Comparison of ENCODE assay signal across 8 mouse cellular contexts in the genomic region with DNA sequence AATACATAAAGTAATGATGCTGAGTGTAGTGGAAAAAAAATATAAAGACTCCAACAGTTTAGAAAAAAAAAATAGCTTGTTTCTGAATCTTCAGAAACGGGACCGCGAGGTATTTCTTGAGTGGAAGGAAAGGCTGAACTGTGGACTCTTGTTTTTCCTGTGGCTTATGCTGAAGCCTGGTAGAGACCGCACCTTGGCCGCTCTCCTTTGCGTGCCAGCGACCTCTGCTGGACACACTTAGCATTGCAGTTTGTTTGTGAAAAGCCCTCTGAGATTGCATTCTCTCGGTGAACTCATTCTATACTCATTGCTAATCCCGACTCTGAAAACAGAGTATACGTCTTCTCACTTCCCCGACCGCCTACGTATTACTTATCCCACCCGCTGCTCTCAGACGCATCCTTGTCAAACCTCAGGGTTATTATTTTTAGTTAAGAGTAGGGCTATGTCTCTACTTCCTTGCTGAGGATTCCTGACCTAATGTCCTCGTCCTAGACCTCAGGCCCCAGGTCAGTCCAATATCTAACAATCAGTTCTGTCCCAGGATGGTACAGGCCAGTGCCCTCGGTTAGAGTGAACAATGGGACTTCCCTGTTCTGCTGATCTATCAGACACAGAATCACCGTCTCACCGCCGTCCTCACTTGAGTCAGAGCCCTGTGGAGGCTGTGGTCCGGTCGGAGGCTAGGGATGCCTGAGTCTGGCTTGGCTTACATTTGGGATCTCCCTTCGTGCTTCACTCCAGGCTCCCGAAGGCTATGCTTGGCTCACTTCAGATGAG.
DNase-seq lines count a peak whose midpoint lies in the region; ATAC-seq and TF ChIP-seq lines count a peak whose summit lies in the region.

No protein-coding gene starts in this region.

- H3K9me3 ChIP-seq in hindbrain, postnatal 0 days (ENCODE audit: low read length), result no peaks in the 10 kb centered on the region

- ATAC-seq in hindbrain, postnatal 0 days, result peak; percentile 85
- ATAC-seq in megakaryocyte progenitor cell, adult 5-6 weeks (replicated peaks; ENCODE audit: poor library complexity), result peak; percentile 99

- TF ChIP-seq CTCF in hindbrain, postnatal 0 days (IDR thresholded peaks at IDR 0.05; ENCODE audit: low read depth), result peak; percentile 96

- H3K36me3 ChIP-seq in hindbrain, postnatal 0 days (ENCODE audit: insufficient read depth, low read length), result no peaks in the 10 kb centered on the region

- 29% methylated on average over 24 of the region's 24 CpGs for whole genome bisulfite sequencing in hindbrain, postnatal 0 days

- no peak overlapping the region for H3K4me3 ChIP-seq in hindbrain, postnatal 0 days (ENCODE audit: low read length)

- H3K9ac ChIP-seq in hindbrain, postnatal 0 days (replicated peaks; ENCODE audit: low read length), result peak overlapping the region; percentile 5; the same call in 1 of the 2 replicates

- peak; percentile 66 for DNase-seq in R1 (ENCODE audit: low read depth, low spot score)
- peak; percentile 90 to 93 for DNase-seq in cerebellum, postnatal 14 days
- peak; percentile 82 to 85 for DNase-seq in frontal cortex, postnatal 36 days (ENCODE audit: low spot score in 2 of 2)
- DNase-seq in hindbrain, postnatal 0 days (ENCODE audit: low spot score), result peak; percentile 85
- peak; percentile 81 to 87 for DNase-seq in left cerebral cortex, adult 18-20 months (ENCODE audit: low spot score in 2 of 2)
- peak; percentile 74 to 88 for DNase-seq in right cerebral cortex, postnatal 10 days (ENCODE audit: low spot score in 2 of 2)
- peak; percentile 78 for DNase-seq in urinary bladder, postnatal 14 days (ENCODE audit: low spot score)

- no peaks in the 10 kb centered on the region for H3K4me1 ChIP-seq in hindbrain, postnatal 0 days (ENCODE audit: insufficient read depth, low read length)

- H3K4me2 ChIP-seq in hindbrain, postnatal 0 days (ENCODE audit: low read depth, low read length), result peak overlapping the region; percentile 42

- H3K27ac ChIP-seq in hindbrain, postnatal 0 days, result no peak overlapping the region

- H3K27me3 ChIP-seq in hindbrain, postnatal 0 days (ENCODE audit: insufficient read depth, low read length), result no peaks in the 10 kb centered on the region
